Mouse (Mus musculus) gastrocnemius, adult 8-10 months (tissue): ENCODE data around the gene S1pr5. TPM values are rescaled to one million over a fixed set of nuclear protein-coding genes. Genes with fewer than 3 reads are reported as not detected.
"Not testable (repeated sequence)": the region's sequence is repeated elsewhere in the genome, so short reads cannot be mapped to it uniquely, and the experiment has no call there.

Experiments used
- DNase-seq, 2 experiments: peaks; one replicate each; pipeline ENCODE4 v3.0.0; 2022; ENCODE audit warnings: low spot score in 2 of 2
- total RNA-seq, 4 experiments: library from RNA; stranded (reverse); gene quantifications; 2 replicates each; pipeline ENCODE4 v1.2.4; 2022

Gene S1pr5
- total RNA-seq: under 1 TPM; 0.10 to 0.29 (median 0.15) TPM

- DNase-seq: peak in 1 of 2 experiments; percentile 37
Measured at GRCm38 (mm10) chr9:21248326-21248725, at the start of gene S1pr5. S1pr5 (minus strand) TSS chr9:21248443.

GRCm38 (mm10) chr9:21292271-21292670 is 44.0 kb upstream of the S1pr5 start:
- DNase-seq: no peak

GRCm38 (mm10) chr9:21291868-21292267 is 43.6 kb upstream of the S1pr5 start:
- DNase-seq: not testable (repeated sequence)

- DNase-seq: peak; percentile 100
Measured at GRCm38 (mm10) chr9:21291022-21291787, 43.0 kb upstream of the S1pr5 start, which contains the start of gene Cdkn2d. Cdkn2d (minus strand) TSS chr9:21291407.

GRCm38 (mm10) chr9:21290589-21290988 is 42.3 kb upstream of the S1pr5 start:
- DNase-seq: no peak

- no peak for DNase-seq
Measured at GRCm38 (mm10) chr9:21289337-21289671, 41.1 kb upstream of the S1pr5 start.

GRCm38 (mm10) chr9:21288404-21289336 is 40.4 kb upstream of the S1pr5 start:
- no peak for DNase-seq

GRCm38 (mm10) chr9:21287571-21288402 is 39.5 kb upstream of the S1pr5 start, which contains the start of gene Kri1:
Kri1 (minus strand) TSS chr9:21287969.
- DNase-seq: peak; percentile 97 to 98

GRCm38 (mm10) chr9:21286753-21287152 is 38.5 kb upstream of the S1pr5 start:
- no peak for DNase-seq

GRCm38 (mm10) chr9:21283994-21284393 is 35.8 kb upstream of the S1pr5 start:
- DNase-seq: no peak

- no peak for DNase-seq
Measured at GRCm38 (mm10) chr9:21283591-21283990, 35.3 kb upstream of the S1pr5 start.

GRCm38 (mm10) chr9:21277776-21278175 is 29.5 kb upstream of the S1pr5 start:
- DNase-seq: no peak

- no peak for DNase-seq
Measured at GRCm38 (mm10) chr9:21276307-21276706, 28.1 kb upstream of the S1pr5 start.

GRCm38 (mm10) chr9:21275727-21276126 is 27.5 kb upstream of the S1pr5 start:
- DNase-seq: no peak

- no peak for DNase-seq
Measured at GRCm38 (mm10) chr9:21275013-21275710, 26.9 kb upstream of the S1pr5 start.

- DNase-seq: no peak
Measured at GRCm38 (mm10) chr9:21274336-21274735, 26.1 kb upstream of the S1pr5 start.

- DNase-seq: no peak
Measured at GRCm38 (mm10) chr9:21273520-21274228, 25.4 kb upstream of the S1pr5 start.

- no peak for DNase-seq
Measured at GRCm38 (mm10) chr9:21273094-21273493, 24.9 kb upstream of the S1pr5 start.

GRCm38 (mm10) chr9:21272391-21272790 is 24.1 kb upstream of the S1pr5 start:
- DNase-seq: no peak

- not testable (repeated sequence) for DNase-seq
Measured at GRCm38 (mm10) chr9:21269590-21269989, 21.3 kb upstream of the S1pr5 start.
